21 mouse cellular contexts compared by ENCODE assay signal in the genomic region with DNA sequence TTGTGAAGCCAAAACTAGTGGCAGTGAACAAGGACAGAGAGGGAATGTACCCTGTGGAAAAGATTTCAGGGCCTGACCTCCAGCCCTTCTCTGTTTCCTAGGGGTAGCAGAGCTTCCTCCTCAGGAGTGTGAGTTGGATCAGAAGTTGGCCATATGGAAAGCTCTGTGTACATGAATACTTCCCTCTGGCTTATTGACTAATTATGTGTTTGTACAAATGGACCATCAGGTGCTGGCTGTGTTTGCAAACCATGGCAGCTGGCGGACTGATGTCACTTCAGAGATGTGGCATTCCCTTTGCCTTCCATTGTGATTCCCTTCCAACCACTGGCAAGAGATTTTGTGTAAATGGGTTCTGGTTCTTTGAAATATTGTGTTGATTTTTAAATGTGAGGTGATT. TPM values are rescaled to one million over a fixed set of nuclear protein-coding genes. Genes with fewer than 3 reads are reported as not detected.
"Had no signal": no experiment of that assay in that cellular context is flagged by ENCODE, and none has a peak within 500 bp of the region (broad histone marks: within the 10 kb centered on the region; RNA-seq: fewer than 3 reads in every experiment).

No protein-coding gene starts in this region.

- H3K27ac ChIP-seq: kidney, postnatal 0 days; limb, embryonic 15.5 days; liver, embryonic 15.5 days; midbrain, embryonic 13.5 days; stomach, embryonic 15.5 days had no signal

- H3K36me3 ChIP-seq: limb, embryonic 15.5 days; liver, embryonic 15.5 days; midbrain, embryonic 13.5 days; stomach, embryonic 15.5 days had no signal

- H3K9me3 ChIP-seq: limb, embryonic 15.5 days; liver, embryonic 15.5 days; midbrain, embryonic 13.5 days; stomach, embryonic 15.5 days had no signal

- H3K4me3 ChIP-seq: limb, embryonic 15.5 days; liver, embryonic 15.5 days; midbrain, embryonic 13.5 days; stomach, embryonic 15.5 days had no signal

- H3K9ac ChIP-seq: limb, embryonic 15.5 days; liver, embryonic 15.5 days; midbrain, embryonic 13.5 days; stomach, embryonic 15.5 days had no signal

- ATAC-seq: midbrain, embryonic 13.5 days had no signal

- H3K27me3 ChIP-seq: limb, embryonic 15.5 days; stomach, embryonic 15.5 days had no signal

- DNase-seq: kidney, adult 11 months; kidney, adult 9 months; kidney, postnatal 36 days; layer of hippocampus, adult 9-11 months; layer of hippocampus, postnatal 36 days; right cerebral cortex, postnatal 14 days; thymus, adult 2 months; thymus, postnatal 25 days had no signal

- H3K4me2 ChIP-seq: limb, embryonic 15.5 days; liver, embryonic 15.5 days; midbrain, embryonic 13.5 days; stomach, embryonic 15.5 days had no signal

RNA-seq across cellular contexts. Expression of gene Smad9, which starts 5.9 kb away (rescaled TPM):
- total RNA-seq: megakaryocyte progenitor cell, adult 5-6 weeks had no signal

RNA-seq across cellular contexts. Expression of gene Gm21958, which starts 47.1 kb away (rescaled TPM):
- total RNA-seq: layer of hippocampus, adult 18-20 months; layer of hippocampus, postnatal 36 days; left cerebral cortex, adult 8-10 months; left cerebral cortex, postnatal 25 days; megakaryocyte progenitor cell, adult 5-6 weeks; midbrain, postnatal 0 days had no signal
- polyA plus RNA-seq: midbrain, postnatal 0 days; spleen, adult 2 months; stomach, embryonic 15.5 days; testis, adult 2 months; thymus, adult 2 months; urinary bladder, adult 2 months had no signal
